Mouse (Mus musculus) C2C12 (cell line): Measurements from ENCODE around the gene Hagh. TPM values are rescaled to one million over a fixed set of nuclear protein-coding genes. Genes with fewer than 3 reads are reported as not detected.

Experiments
- H3K27me3 ChIP-seq: one replicate; pipeline ENCODE4 v1.6.1; 2011; ENCODE audit not compliant: control insufficient read depth, insufficient read depth, insufficient read length
- H3K36me3 ChIP-seq: one replicate; pipeline ENCODE4 v1.6.1; 2011; ENCODE audit not compliant: control insufficient read depth, insufficient read depth
- H3K4me3 ChIP-seq: one replicate; pipeline ENCODE4 v1.5.1; 2011; ENCODE audit warnings: mild to moderate bottlenecking, control low read depth; ENCODE audit not compliant: poor library complexity, insufficient read depth, severe bottlenecking
- H3K79me2 ChIP-seq: one replicate; pipeline ENCODE4 v1.6.1; 2011; ENCODE audit not compliant: control insufficient read depth, insufficient read depth
- H3K79me3 ChIP-seq: one replicate; pipeline ENCODE4 v1.6.1; 2011; ENCODE audit warnings: low read depth, control low read depth
- H3ac ChIP-seq: one replicate; pipeline ENCODE3; 2011; ENCODE audit warnings: low read depth; ENCODE audit not compliant: control insufficient read depth, insufficient read length
- CEBPB ChIP-seq: IDR thresholded peaks from one replicate; pipeline ENCODE4 v1.6.1; 2011; ENCODE audit warnings: low read depth, mild to moderate bottlenecking, control low read depth, moderate library complexity
- CTCF ChIP-seq: IDR thresholded peaks from one replicate; pipeline ENCODE4 v1.5.1; 2011; ENCODE audit not compliant: control insufficient read depth, insufficient read depth, insufficient read length
- FOSL1 ChIP-seq: IDR thresholded peaks from one replicate; pipeline ENCODE4 v1.8.0; 2011; ENCODE audit warnings: mild to moderate bottlenecking, low read length; ENCODE audit not compliant: poor library complexity, insufficient read depth, severe bottlenecking
- MAX ChIP-seq: IDR thresholded peaks from one replicate; pipeline ENCODE4 v1.6.1; 2011; ENCODE audit warnings: mild to moderate bottlenecking, control low read depth
- MYOD1 ChIP-seq: IDR thresholded peaks from one replicate; pipeline ENCODE4 v1.6.1; 2011; ENCODE audit warnings: low read depth; ENCODE audit not compliant: control insufficient read depth, insufficient read length
- MYOG ChIP-seq: IDR thresholded peaks from one replicate; pipeline ENCODE4 v1.6.1; 2011; ENCODE audit not compliant: control insufficient read depth, insufficient read length; ENCODE audit errors: extremely low read depth
- USF1 ChIP-seq: IDR thresholded peaks from one replicate; pipeline ENCODE4 v1.6.1; 2011; ENCODE audit warnings: low read depth, mild to moderate bottlenecking, control low read depth, moderate library complexity
- polyA plus RNA-seq: library from polyadenylated mRNA; unstranded; fragments of >200 nt; fragmentation: generic; extraction: Trizol; gene quantifications from one replicate; pipeline ENCODE4 v1.2.1, GENCODE M21; 2012; ENCODE audit warnings: missing spikeins

The Hagh gene
- polyA plus RNA-seq, 1 experiment, result 30.4 TPM

DNA sequence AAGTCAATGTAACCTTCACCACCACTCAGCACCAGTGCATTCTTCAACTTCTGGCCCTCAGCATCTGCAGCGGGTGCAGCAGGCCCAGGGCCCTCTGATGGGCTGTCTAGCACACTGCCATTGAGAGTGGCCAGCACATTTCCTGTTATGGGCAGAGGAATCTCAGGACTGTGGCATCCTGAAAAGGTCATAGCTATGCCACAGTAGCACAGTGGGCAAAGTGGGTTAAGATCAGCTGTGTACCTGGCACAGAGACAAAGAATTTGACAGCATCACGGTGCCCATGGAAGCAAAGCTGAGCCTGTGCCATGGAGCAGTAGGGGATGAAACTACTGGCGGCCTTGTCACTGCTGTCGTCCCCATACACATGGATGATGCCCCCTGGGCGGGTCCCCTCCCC, 59.2 kb downstream of the Hagh start:
- H3K79me3 ChIP-seq, result peaks cover 5% of the 10 kb centered on the region
- TF ChIP-seq MYOG, result no peak
- no peak for TF ChIP-seq CEBPB
- TF ChIP-seq MAX, result no peak
- TF ChIP-seq USF1, result no peak
- TF ChIP-seq CTCF, result no peak
- TF ChIP-seq MYOD1, result no peak
- no peak for TF ChIP-seq FOSL1
- H3K4me3 ChIP-seq, result no peak overlapping the region
- H3ac ChIP-seq, result no peak overlapping the region
- no peaks in the 10 kb centered on the region for H3K27me3 ChIP-seq
- peaks cover 60% of the 10 kb centered on the region for H3K36me3 ChIP-seq
- peaks cover 26% of the 10 kb centered on the region for H3K79me2 ChIP-seq

- H3ac ChIP-seq, result no peak overlapping the region
- H3K36me3 ChIP-seq, result peaks cover 66% of the 10 kb centered on the region
- no peak for TF ChIP-seq MYOD1
- no peak for TF ChIP-seq MYOG
- no peak for TF ChIP-seq FOSL1
- no peak for TF ChIP-seq MAX
- TF ChIP-seq CEBPB, result no peak
- H3K79me2 ChIP-seq, result peaks cover 17% of the 10 kb centered on the region
- H3K79me3 ChIP-seq, result peaks cover 4% of the 10 kb centered on the region
- no peak overlapping the region for H3K4me3 ChIP-seq
- H3K27me3 ChIP-seq, result no peaks in the 10 kb centered on the region
Observed at GRCm38 (mm10) chr17:24900014-24900413, 60.1 kb downstream of the Hagh start.

DNA sequence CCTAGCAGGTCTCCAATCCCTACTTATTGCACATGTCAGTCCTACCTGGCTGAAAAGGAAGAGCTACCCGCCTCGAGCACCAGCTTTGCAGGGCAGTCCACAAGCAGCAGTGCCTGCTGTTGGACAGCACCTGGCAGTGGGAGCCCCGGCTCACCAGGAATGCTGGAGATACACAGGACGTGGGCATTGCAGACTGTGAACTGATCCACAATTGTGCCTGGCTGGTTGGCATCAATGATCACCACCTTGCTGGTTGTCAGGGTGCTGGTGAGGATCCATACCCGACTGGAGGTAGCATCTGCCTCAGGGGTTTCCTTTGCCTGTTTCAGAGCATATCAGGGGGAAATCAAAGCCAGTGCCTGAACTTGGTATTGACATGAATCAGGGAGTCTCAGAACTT, 62.2 kb downstream of the Hagh start:
- Histone ChIP-seq H3K79me3 (no peaks in the 10 kb centered on the region), H3K36me3 (peaks cover 80% of the 10 kb centered on the region), H3K4me3 (no peak overlapping the region), H3K79me2 (peaks cover 1% of the 10 kb centered on the region), H3ac (no peak overlapping the region), H3K27me3 (no peaks in the 10 kb centered on the region)
- TF ChIP-seq USF1 (no peak), MYOD1 (no peak), MYOG (no peak), CEBPB (no peak), MAX (no peak), FOSL1 (no peak), CTCF (no peak)

- Histone ChIP-seq H3K79me3 (no peaks in the 10 kb centered on the region), H3K79me2 (no peaks in the 10 kb centered on the region), H3K27me3 (no peaks in the 10 kb centered on the region), H3ac (no peak overlapping the region), H3K4me3 (no peak overlapping the region), H3K36me3 (peaks cover 80% of the 10 kb centered on the region)
- TF ChIP-seq MYOD1 (no peak), USF1 (no peak), MYOG (no peak), CTCF (peak; percentile 16), FOSL1 (no peak), MAX (no peak), CEBPB (no peak)
Observed at GRCm38 (mm10) chr17:24902671-24903474, 62.9 kb downstream of the Hagh start.

DNA sequence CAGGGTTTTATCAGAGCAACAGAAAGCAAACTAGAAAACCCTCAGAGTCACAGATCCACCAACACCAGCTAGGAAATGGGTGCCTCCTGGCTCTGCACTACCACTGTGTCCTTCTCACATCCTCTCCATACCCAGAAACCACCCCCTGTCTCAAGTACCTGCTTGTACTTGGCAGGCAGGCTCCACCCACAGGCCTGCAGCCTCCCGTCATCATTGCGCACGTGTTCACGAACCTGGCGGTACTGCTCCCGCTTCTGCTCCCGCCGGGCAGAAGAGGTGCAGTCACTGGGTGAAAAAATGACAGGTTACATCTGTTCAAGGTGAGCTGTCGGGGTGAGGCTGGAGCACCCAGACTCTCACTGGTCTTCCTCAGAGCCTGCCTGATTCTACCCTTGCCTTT, 63.8 kb downstream of the Hagh start:
- peaks cover 86% of the 10 kb centered on the region for H3K36me3 ChIP-seq
- no peaks in the 10 kb centered on the region for H3K27me3 ChIP-seq
- no peaks in the 10 kb centered on the region for H3K79me2 ChIP-seq
- no peak overlapping the region for H3ac ChIP-seq
- no peak overlapping the region for H3K4me3 ChIP-seq
- no peaks in the 10 kb centered on the region for H3K79me3 ChIP-seq
- TF ChIP-seq USF1 (no peak), CTCF (no peak), FOSL1 (no peak), MYOG (no peak), MYOD1 (no peak), MAX (no peak), CEBPB (no peak)
